Mouse (Mus musculus): ENCODE results near the gene Opn4. TPM values are rescaled to one million over a fixed set of nuclear protein-coding genes. Genes with fewer than 3 reads are reported as not detected.

Gene Opn4
- polyA plus RNA-seq, 1 experiment from 2014 or later, result 0.34 TPM

DNA sequence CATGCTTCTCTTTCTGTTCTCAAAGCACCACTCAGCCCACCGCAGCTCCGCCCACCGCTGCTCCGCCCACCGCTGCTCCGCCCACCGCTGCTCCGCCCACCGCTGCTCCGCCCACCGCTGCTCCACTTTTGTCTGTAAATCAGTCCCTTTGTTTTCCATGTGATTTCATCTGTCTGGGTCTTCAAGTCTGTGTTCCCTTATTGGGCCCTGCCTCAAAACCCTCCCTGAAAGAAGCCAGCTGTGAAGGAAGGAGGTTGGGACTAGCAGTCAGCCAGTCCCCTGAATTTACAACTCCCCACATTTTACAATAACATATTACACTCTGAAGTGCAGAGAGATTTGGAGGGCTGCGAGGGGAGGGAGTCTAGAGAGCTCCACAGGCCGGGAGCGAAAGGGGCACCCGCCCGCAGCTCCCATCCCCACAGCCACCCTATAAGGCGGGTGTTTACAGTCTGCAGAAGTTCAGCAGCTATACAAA lies 59.2 kb downstream of the Opn4 start:
- H3K9me3 ChIP-seq (ENCODE audit: control insufficient read depth, low read length), result no peaks in the 10 kb centered on the region
- no peak overlapping the region for H3K9ac ChIP-seq (ENCODE audit: low read depth, low read length)
- whole genome bisulfite sequencing, result 16% methylated on average over 16 of the region's 17 CpGs
- peak; percentile 78 for ATAC-seq
- no peaks in the 10 kb centered on the region for H3K36me3 ChIP-seq (ENCODE audit: control insufficient read depth, insufficient read depth, low read length)
- H3K27me3 ChIP-seq (replicated peaks; ENCODE audit: control insufficient read depth, insufficient read depth, low read length), result 0 out of 2 replicates have a peak, but pooled peaks cover 2% of the 10 kb centered on the region
- no peak overlapping the region; the same call in 1 of the 2 replicates for H3K4me2 ChIP-seq (ENCODE audit: low read depth, low read length)
- 0 out of 2 replicates have a peak, but pooled peaks cover 5% of the 10 kb centered on the region for H3K4me1 ChIP-seq (ENCODE audit: control insufficient read depth, insufficient read depth, low read length)
- H3K27ac ChIP-seq (ENCODE audit: low read length), result peak overlapping the region; percentile 85
- H3K4me3 ChIP-seq (ENCODE audit: low read length), result no peak overlapping the region

Other genes starting within 250 kb of the Opn4 start
- gene Fam25c, start 244.7 kb downstream of the Opn4 start, polyA plus RNA-seq (2015; fragmentation: Nextera tagmentation; extraction: Ambion mirVana), result not detected in 2 replicates
- 35.5 and 37.9 TPM in 2 replicates for gene Sncg, start 225.4 kb downstream of the Opn4 start, polyA plus RNA-seq (2015; fragmentation: Nextera tagmentation; extraction: Ambion mirVana)
- gene Mmrn2, start 224.7 kb downstream of the Opn4 start, polyA plus RNA-seq (2015; fragmentation: Nextera tagmentation; extraction: Ambion mirVana), result 7.1 and 7.2 TPM in 2 replicates
- gene Bmpr1a, start 96.8 kb downstream of the Opn4 start, polyA plus RNA-seq (2015; fragmentation: Nextera tagmentation; extraction: Ambion mirVana), result 11.0 and 15.6 TPM in 2 replicates
- gene 9230112D13Rik, start 77.3 kb downstream of the Opn4 start, polyA plus RNA-seq (2015; fragmentation: Nextera tagmentation; extraction: Ambion mirVana), result not detected in 2 replicates
- 12.8 and 15.7 TPM in 2 replicates for gene Ldb3, start 11.5 kb downstream of the Opn4 start, polyA plus RNA-seq (2015; fragmentation: Nextera tagmentation; extraction: Ambion mirVana)
- gene Wapl, start 73.8 kb upstream of the Opn4 start, polyA plus RNA-seq (2015; fragmentation: Nextera tagmentation; extraction: Ambion mirVana), result 18.0 and 18.1 TPM in 2 replicates
- 0.15 and 0.16 TPM in 2 replicates for gene Grid1, start 220.0 kb upstream of the Opn4 start, polyA plus RNA-seq (2015; fragmentation: Nextera tagmentation; extraction: Ambion mirVana)

All from intestine, embryonic 16.5 days (tissue).